Mouse (Mus musculus): ENCODE data around the gene Emc10.

Emc10 gene

GRCm38 (mm10) chr7:44463056-44463425 lies 33.3 kb downstream of the Emc10 start:
- DNase-seq (ENCODE audit: extremely low spot score), result no peak

- peak; percentile 75 for DNase-seq (ENCODE audit: extremely low spot score)
Observed at GRCm38 (mm10) chr7:44462218-44463055, 33.9 kb downstream of the Emc10 start.

- DNase-seq (ENCODE audit: extremely low spot score), result no peak
Observed at GRCm38 (mm10) chr7:44461503-44462217, 34.7 kb downstream of the Emc10 start.

- no peak for DNase-seq (ENCODE audit: extremely low spot score)
Observed at GRCm38 (mm10) chr7:44460767-44461502, 35.4 kb downstream of the Emc10 start.

- no peak for DNase-seq (ENCODE audit: extremely low spot score)
Observed at GRCm38 (mm10) chr7:44460067-44460466, 36.3 kb downstream of the Emc10 start.

GRCm38 (mm10) chr7:44456302-44456701 lies 40.0 kb downstream of the Emc10 start:
- no peak for DNase-seq (ENCODE audit: extremely low spot score)

- DNase-seq (ENCODE audit: extremely low spot score), result no peak
Observed at GRCm38 (mm10) chr7:44453256-44453655, 43.1 kb downstream of the Emc10 start.

GRCm38 (mm10) chr7:44446070-44446855 lies 50.1 kb downstream of the Emc10 start:
- DNase-seq (ENCODE audit: extremely low spot score), result no peak

GRCm38 (mm10) chr7:44445528-44445923 lies 50.8 kb downstream of the Emc10 start:
- no peak for DNase-seq (ENCODE audit: extremely low spot score)

GRCm38 (mm10) chr7:44444886-44445527 lies 51.3 kb downstream of the Emc10 start:
- DNase-seq (ENCODE audit: extremely low spot score), result no peak

- no peak for DNase-seq (ENCODE audit: extremely low spot score)
Observed at GRCm38 (mm10) chr7:44443268-44444173, 52.8 kb downstream of the Emc10 start.

GRCm38 (mm10) chr7:44442407-44442821 lies 53.9 kb downstream of the Emc10 start:
- peak; percentile 53 for DNase-seq (ENCODE audit: extremely low spot score)

GRCm38 (mm10) chr7:44441648-44442109 lies 54.6 kb downstream of the Emc10 start:
- DNase-seq (ENCODE audit: extremely low spot score), result peak; percentile 54

- no peak for DNase-seq (ENCODE audit: extremely low spot score)
Observed at GRCm38 (mm10) chr7:44441180-44441579, 55.1 kb downstream of the Emc10 start.

GRCm38 (mm10) chr7:44440479-44440878 lies 55.9 kb downstream of the Emc10 start:
- DNase-seq (ENCODE audit: extremely low spot score), result no peak
